In genomic region chr1:188993218-188993617, GRCm38 (mm10) we compare ENCODE assay signal across 8 mouse cellular contexts. TPM values are rescaled to one million over a fixed set of nuclear protein-coding genes. Genes with fewer than 3 reads are reported as not detected.
DNase-seq lines count a peak whose midpoint lies in the region; ATAC-seq and TF ChIP-seq lines count a peak whose summit lies in the region.

No protein-coding gene starts in this region.

- 67% methylated on average over 4 of the region's 4 CpGs for WGBS in thymus, adult 2 months

- ATAC-seq in monocyte, adult 5-6 weeks (replicated peaks; ENCODE audit: insufficient number of reproducible peaks, low FRiP score, low TSS enrichment, poor library complexity, severe bottlenecking) = no peak

- no peak overlapping the region for H3K27ac ChIP-seq in thymus, adult 2 months (ENCODE audit: control insufficient read depth, insufficient read depth, low read length)

- H3K36me3 ChIP-seq in thymus, adult 2 months (ENCODE audit: control insufficient read depth, insufficient read depth, low read length) = peaks cover 32% of the 10 kb centered on the region

- H3K4me1 ChIP-seq in thymus, adult 2 months (replicated peaks; ENCODE audit: control insufficient read depth, insufficient read depth, low read length) = no peaks in the 10 kb centered on the region

- no peak for TF ChIP-seq CTCF in thymus, adult 2 months (IDR thresholded peaks at IDR 0.05; ENCODE audit: borderline replicate concordance, control insufficient read depth, extremely low read depth, insufficient read depth, low read length, poor library complexity)

- no peak for TF ChIP-seq POLR2A in thymus, adult 2 months (IDR thresholded peaks at IDR 0.05; ENCODE audit: control insufficient read depth, extremely low read depth, insufficient read depth, low read length, poor library complexity)

- no peak overlapping the region for H3K4me3 ChIP-seq in thymus, adult 2 months (ENCODE audit: control insufficient read depth, insufficient read depth, low read length)

- intact Hi-C loops in gastrocnemius, postnatal 14 days (cut with DNase I; ENCODE audit: low total_unique reads) = no loop called here

- DNase-seq in gastrocnemius, adult 18-20 months (ENCODE audit: low spot score) = peak; percentile 14
- DNase-seq in gastrocnemius, postnatal 14 days = no peak
- DNase-seq in thymus, adult 2 months = peak; percentile 35
- no peak for DNase-seq in thymus, adult 18-20 months
- peak; percentile 54 for DNase-seq in embryo, embryonic 9.5 days (ENCODE audit: extremely low spot score)
- DNase-seq in layer of hippocampus, adult 9-11 months = peak; percentile 65
- peak; percentile 14 to 41 for DNase-seq in natural killer cell, adult 2 months (ENCODE audit: low spot score in 2 of 2)

- no peaks in the 10 kb centered on the region for H3K27me3 ChIP-seq in thymus, adult 2 months (ENCODE audit: control insufficient read depth, insufficient read depth, low read length)

RNA-seq across cellular contexts. Expression of gene Kctd3, which starts 14.4 kb away (rescaled TPM):
- total RNA-seq in gastrocnemius, adult 18-20 months (2021) = 10 to 100 TPM; 13.1 to 13.4 TPM
- total RNA-seq in gastrocnemius, postnatal 14 days (2021) = 10 to 100 TPM; 28.6 to 33.5 TPM
- polyA plus RNA-seq in thymus, adult 2 months (2012; rRNA removed) = 45.3 and 46.5 TPM in 2 replicates
- total RNA-seq in monocyte, adult 5-6 weeks (2017) = 13.3 to 32.7 TPM (median 13.9 TPM) in 3 replicates

Comparison
In these comparisons a context has a peak if more than half of its experiments do, and no peak if none do; other contexts are left out.
1. DNase-seq: peak in gastrocnemius, adult 18-20 months (single experiment), thymus, adult 2 months (single experiment), embryo, embryonic 9.5 days (single experiment), layer of hippocampus, adult 9-11 months (single experiment) and natural killer cell, adult 2 months (2 of 2); none in gastrocnemius, postnatal 14 days (single experiment) and thymus, adult 18-20 months (0 of 2).